Mouse (Mus musculus): ENCODE data around the gene C5ar1.

DNA sequence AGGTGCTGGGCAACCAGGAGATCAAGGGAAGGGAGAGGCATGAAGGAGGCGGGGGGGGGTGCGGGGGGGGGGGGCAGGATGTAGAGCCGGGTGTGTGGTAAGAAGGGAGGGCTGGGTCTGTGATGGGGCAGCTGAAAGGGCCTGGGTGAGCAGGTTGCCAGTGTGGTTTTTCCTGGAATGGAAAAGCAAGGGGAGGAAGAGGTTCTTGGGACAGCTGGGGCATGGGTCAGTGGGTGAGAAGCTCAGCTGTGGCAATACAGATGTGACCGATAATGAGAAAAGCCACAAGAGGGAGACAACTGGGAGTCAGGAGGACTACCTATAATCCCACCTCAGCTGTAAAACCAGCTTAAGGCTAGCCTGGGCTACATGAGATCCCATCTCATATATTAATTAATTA, 13.4 kb downstream of the C5ar1 start:
- TF ChIP-seq GATA1 (IDR thresholded peaks at IDR 0.05; ENCODE audit: borderline replicate concordance, low read length) = no peak
- TF ChIP-seq FLI1 (IDR thresholded peaks at IDR 0.05; ENCODE audit: low read length) = no peak
